Mouse (Mus musculus): ENCODE results near the gene Tnfsf9. TPM values are rescaled to one million over a fixed set of nuclear protein-coding genes. Genes with fewer than 3 reads are reported as not detected.

Tnfsf9 gene
- total RNA-seq, 1 experiment from 2014 or later, result 0.82 TPM

DNA sequence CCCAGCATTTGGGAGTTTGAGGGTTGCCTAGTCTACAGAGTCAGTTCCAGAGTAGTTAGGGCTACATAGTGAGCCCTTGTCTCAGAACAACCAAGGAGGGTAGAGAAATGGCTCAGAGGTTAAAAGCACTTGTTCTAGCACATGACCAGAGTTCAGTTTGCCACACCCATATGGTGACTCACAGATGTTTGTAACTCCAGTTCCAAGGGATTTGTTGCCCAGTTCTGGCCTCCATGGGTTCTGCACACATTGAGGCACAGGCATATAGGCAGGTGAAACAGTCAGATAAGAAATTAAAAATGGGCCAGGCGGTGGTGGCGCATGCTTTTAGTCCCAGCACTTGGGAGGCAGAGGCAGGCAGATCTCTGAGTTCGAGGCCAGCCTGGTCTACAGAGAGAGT, 10.9 kb upstream of the Tnfsf9 start:
- ATAC-seq (replicated peaks; ENCODE audit: low read depth, poor library complexity, severe bottlenecking), result no peak

DNA sequence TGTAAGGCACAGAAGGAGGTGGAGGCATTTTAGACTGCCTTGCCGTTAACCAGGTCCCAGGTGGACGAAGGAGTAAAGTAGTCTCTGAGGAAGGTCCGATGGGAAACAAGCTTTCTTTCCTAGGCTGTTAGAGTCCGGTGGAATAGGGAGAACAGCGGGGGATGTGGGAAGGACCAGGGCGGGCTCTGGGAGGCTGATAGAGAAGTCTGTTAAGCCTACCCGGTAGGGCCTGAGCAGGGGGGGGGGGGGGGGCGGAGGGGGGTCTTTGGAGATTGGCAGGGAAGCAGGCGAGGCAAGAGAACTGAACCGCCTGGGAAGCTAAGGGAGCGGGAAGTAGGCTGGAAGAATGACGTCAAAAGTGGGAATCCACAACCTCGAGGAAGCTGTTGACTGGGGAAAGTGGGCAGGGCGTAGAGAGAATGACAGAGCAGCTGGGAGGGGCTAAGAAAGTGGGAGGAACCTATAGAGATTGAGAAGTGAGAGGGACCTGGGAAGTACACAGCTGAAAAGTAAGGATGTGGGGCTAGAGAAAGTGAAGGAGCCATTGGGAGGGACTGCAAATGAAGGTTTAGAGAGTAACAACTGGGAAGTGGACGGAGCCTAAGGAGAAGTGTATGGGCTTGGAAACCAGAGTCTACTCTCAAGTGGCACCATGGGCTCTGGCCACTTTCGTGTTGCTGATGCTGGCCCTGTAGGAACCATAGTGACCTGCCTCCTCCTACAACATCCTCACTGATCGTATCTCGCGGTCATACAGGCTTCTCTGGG, 9.1 kb upstream of the Tnfsf9 start:
- peak; percentile 83 for ATAC-seq (replicated peaks; ENCODE audit: low read depth, poor library complexity, severe bottlenecking)

DNA sequence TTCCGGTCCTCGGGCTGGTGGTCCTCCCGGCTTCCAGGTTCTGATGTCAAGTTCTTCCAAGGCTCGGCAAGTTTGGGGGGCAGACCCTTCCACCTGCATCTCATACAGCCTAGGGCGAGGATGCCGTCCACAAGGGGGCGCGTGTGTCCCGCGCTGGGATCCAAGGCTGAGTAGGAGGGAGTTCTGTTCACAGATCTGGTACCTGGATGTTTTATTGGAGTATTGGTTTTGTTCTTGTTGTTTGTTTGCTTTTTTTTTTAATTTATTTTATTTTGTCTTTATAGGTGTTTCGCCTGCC, 8.6 kb upstream of the Tnfsf9 start:
- ATAC-seq (replicated peaks; ENCODE audit: low read depth, poor library complexity, severe bottlenecking), result peak; percentile 62

DNA sequence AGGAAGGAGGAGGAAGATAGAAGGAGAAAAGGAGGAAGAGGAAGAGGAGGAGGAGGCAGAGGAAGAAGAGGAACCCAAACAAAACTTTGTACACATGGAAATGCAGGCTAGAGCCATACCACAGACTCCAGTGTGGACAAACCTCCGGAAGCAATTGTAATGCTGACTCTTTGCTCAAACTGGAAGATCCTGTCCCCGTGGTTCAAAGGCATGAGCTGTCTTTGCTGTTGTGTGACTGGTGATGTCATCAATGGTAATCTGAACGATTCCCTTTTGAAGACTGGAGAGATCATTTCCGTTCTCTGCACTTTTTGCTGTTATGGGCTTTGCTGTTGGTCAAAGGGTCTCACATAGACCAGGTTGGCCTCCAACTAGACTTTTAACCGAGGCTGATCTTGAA, 6.8 kb upstream of the Tnfsf9 start:
- ATAC-seq (replicated peaks; ENCODE audit: low read depth, poor library complexity, severe bottlenecking), result no peak

DNA sequence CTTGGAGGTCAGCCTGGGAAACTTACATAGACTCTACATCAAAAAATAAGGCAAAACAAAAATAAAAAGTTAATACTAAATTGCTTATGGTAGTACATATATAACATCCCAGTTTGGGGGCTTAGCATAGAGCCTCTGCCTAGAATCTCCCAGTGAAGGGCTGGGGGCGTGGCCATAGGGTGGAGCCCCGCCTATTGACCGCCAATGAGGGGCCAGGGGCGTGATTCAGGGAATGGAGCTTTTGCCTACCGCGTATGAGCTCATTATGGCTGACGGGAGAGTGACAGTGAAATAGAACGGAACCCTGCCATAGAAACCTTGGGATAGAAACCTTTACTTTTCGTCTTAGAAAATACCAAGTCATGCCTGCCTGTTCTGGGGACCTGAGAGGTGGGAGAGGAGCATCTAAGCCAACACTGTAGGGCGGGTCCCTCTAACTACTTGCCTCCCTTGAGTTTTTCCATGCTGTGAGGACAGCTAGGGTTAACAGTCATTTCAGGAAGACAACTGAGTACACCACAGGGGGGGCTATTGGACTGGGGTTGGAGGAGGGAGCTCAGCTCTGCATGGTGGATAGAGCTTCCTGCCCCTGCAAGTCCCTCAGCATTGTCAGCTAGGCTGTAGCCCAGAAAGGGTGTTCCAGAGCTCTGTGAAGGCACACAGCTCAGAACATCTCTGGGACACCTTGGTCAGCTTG, 5.3 kb upstream of the Tnfsf9 start:
- peak; percentile 39 for ATAC-seq (replicated peaks; ENCODE audit: low read depth, poor library complexity, severe bottlenecking)

GRCm38 (mm10) chr17:57102276-57102675, 2.8 kb upstream of the Tnfsf9 start:
- no peak for ATAC-seq (replicated peaks; ENCODE audit: low read depth, poor library complexity, severe bottlenecking)

GRCm38 (mm10) chr17:57104496-57104895, 629 bp upstream of the Tnfsf9 start:
- 0 out of 2 replicates have a peak, but pooled peaks have one; percentile 14 for ATAC-seq (replicated peaks; ENCODE audit: low read depth, poor library complexity, severe bottlenecking)

DNA sequence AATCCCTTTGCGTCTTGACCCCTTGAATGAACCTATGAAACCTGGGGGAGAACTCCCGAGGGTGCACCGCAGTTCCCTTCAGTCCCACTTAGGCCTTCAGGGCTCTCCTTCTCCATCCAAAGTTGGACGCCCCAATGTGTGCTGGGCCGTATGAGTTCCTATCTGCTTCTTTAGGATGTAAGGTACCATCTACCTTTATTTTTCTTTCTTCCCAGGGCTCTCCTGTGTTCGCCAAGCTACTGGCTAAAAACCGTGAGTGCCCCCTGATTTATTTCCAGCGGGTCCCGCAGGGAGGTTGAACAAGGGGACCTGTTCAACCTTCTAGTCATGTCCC, 877 bp downstream of the Tnfsf9 start:
- no peak for ATAC-seq (replicated peaks; ENCODE audit: low read depth, poor library complexity, severe bottlenecking)

GRCm38 (mm10) chr17:57107064-57107463, 1.9 kb downstream of the Tnfsf9 start:
- no peak for ATAC-seq (replicated peaks; ENCODE audit: low read depth, poor library complexity, severe bottlenecking)

- ATAC-seq (replicated peaks; ENCODE audit: low read depth, poor library complexity, severe bottlenecking), result no peak
Measured at GRCm38 (mm10) chr17:57108040-57108665, 3.0 kb downstream of the Tnfsf9 start.

- ATAC-seq (replicated peaks; ENCODE audit: low read depth, poor library complexity, severe bottlenecking), result no peak
Measured at GRCm38 (mm10) chr17:57108666-57109171, 3.6 kb downstream of the Tnfsf9 start.

DNA sequence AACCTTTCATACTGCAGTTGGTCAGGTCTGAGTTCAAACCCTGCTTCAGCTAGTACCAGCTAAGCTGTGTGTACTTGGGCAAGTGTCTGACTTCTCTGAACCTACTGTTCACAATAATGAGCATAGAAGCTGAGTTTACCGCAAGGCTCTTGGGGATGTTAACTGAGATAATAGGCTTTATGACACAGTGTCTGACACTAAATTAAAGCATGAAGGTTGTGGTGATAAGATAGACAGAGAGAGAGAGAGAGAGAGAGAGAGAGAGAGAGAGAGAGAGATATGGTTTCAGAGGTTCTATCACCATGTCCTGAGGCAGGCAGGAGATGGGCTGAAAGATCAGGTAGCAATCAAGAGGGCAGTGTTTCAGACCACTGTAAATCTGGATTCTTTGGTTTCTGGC, 4.9 kb downstream of the Tnfsf9 start:
- no peak for ATAC-seq (replicated peaks; ENCODE audit: low read depth, poor library complexity, severe bottlenecking)

- peak; percentile 90 for ATAC-seq (replicated peaks; ENCODE audit: low read depth, poor library complexity, severe bottlenecking)
Measured at GRCm38 (mm10) chr17:57112768-57113474, 7.8 kb downstream of the Tnfsf9 start.

DNA sequence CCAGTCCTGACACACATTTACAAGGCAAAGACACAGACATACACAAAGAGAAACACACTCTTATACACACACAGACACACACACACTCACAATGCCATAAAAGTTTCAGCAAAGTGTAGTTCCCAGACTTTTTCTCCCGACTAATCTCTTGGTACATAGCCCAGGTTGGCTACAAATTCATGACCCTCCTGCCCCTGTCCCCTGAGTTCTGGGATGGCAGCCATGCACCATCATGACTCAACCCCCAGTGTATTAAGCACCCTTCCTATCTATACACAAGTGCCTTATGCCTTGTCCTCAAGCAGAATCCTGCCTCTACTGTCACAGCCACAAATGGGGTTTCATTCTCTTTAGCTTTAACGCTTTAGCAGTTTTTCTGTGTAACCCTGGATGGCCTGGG, 11.7 kb downstream of the Tnfsf9 start:
- no peak for ATAC-seq (replicated peaks; ENCODE audit: low read depth, poor library complexity, severe bottlenecking)

- ATAC-seq (replicated peaks; ENCODE audit: low read depth, poor library complexity, severe bottlenecking), result peak; percentile 89
Measured at GRCm38 (mm10) chr17:57118524-57119349, 13.6 kb downstream of the Tnfsf9 start.

- no peak for ATAC-seq (replicated peaks; ENCODE audit: low read depth, poor library complexity, severe bottlenecking)
Measured at GRCm38 (mm10) chr17:57121856-57122255, 16.7 kb downstream of the Tnfsf9 start.

GRCm38 (mm10) chr17:57123192-57124118, 18.3 kb downstream of the Tnfsf9 start:
- no peak for ATAC-seq (replicated peaks; ENCODE audit: low read depth, poor library complexity, severe bottlenecking)

GRCm38 (mm10) chr17:57124792-57125191, 19.7 kb downstream of the Tnfsf9 start:
- no peak for ATAC-seq (replicated peaks; ENCODE audit: low read depth, poor library complexity, severe bottlenecking)

Data from common myeloid progenitor, adult 5-6 weeks (primary cell).